Mouse (Mus musculus) MEL-GATA-1-ER (cell line): ENCODE measurements around the gene Kcnj3.

Experiments
- DNase-seq: peaks from one replicate; pipeline ENCODE4 v3.0.0-alpha.2; 2012; ENCODE audit warnings: low read depth; ENCODE audit errors: extremely low read depth

Kcnj3 gene

GRCm38 (mm10) chr2:55505712-55506111 is 69.9 kb downstream of the Kcnj3 start:
- DNase-seq = no peak

- no peak for DNase-seq
These were observed 81.5 kb downstream of the Kcnj3 start for GRCm38 (mm10) chr2:55517297-55517696.

- DNase-seq = no peak
These were observed 97.1 kb downstream of the Kcnj3 start for GRCm38 (mm10) chr2:55532738-55533491.

- no peak for DNase-seq
These were observed 99.2 kb downstream of the Kcnj3 start for GRCm38 (mm10) chr2:55534946-55535345.

- DNase-seq = no peak
These were observed 99.7 kb downstream of the Kcnj3 start for GRCm38 (mm10) chr2:55535482-55535881.

- DNase-seq = no peak
These were observed 111.8 kb downstream of the Kcnj3 start for GRCm38 (mm10) chr2:55547612-55548011.

GRCm38 (mm10) chr2:55558368-55558985 is 122.7 kb downstream of the Kcnj3 start:
- no peak for DNase-seq

- no peak for DNase-seq
These were observed 133.5 kb downstream of the Kcnj3 start for GRCm38 (mm10) chr2:55569291-55569690.

- no peak for DNase-seq
These were observed 135.7 kb downstream of the Kcnj3 start for GRCm38 (mm10) chr2:55571425-55571824.

- no peak for DNase-seq
These were observed 144.5 kb downstream of the Kcnj3 start for GRCm38 (mm10) chr2:55580286-55580685.

- DNase-seq = no peak
These were observed 155.6 kb downstream of the Kcnj3 start for GRCm38 (mm10) chr2:55591226-55591988.
